Mouse (Mus musculus) lung, postnatal 0 days (tissue): ENCODE data around the gene Zbtb7a.

Source experiments
- CTCF ChIP-seq: IDR thresholded peaks from 2 replicates; pipeline ENCODE4 v1.5.1; 2016; ENCODE audit warnings: antibody characterized with exemption, mild to moderate bottlenecking
- EP300 ChIP-seq: IDR thresholded peaks from 2 replicates; pipeline ENCODE4 v1.6.1; 2016; ENCODE audit warnings: antibody characterized with exemption, mild to moderate bottlenecking, control low read depth

DNA sequence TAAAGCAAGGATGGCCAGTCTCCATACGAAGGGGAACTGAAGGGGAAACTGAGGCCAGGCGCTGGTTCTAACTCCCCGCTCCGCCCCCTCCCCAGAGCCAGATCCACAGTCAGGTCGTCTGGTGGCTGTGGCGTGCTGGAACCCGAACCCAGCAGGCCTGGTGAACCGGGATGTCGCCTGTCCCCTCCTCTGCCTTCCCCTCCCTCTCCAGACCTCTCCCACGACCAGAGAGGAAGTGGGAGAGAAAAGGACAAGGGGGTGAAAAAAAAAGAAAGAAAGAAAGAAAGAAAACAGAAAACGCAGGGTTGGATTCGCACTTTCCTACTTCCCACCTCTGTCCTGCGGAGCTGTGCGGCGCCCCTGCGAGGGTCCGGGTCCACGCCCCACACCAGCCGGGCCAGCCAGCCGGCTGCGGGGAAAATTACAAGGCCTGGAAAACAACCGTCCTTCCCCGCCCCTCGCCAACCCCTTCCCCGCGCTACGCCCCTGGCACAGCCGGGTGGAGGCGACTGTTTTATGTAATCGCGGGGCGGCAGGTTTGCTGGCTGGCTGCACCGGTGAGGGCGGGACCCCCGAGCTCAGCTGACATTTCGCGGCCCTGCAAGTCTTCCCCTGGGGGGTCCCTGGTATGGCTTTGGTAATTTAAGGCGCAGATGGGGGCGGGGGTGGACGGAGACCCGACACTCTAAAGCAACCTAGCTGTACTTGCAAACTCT, at the start of gene Zbtb7a:
- TF ChIP-seq CTCF = no peak
- no peak for TF ChIP-seq EP300
